Mouse (Mus musculus) spleen, postnatal 4 days (tissue): ENCODE measurements around the gene 5730507C01Rik.
A peak's percentile ranks its signal among the peaks of the same experiment; 100 is the strongest.
"Not testable (repeated sequence)": the region's sequence is repeated elsewhere in the genome, so short reads cannot be mapped to it uniquely, and the experiment has no call there.

Experiments used
- DNase-seq, 2 experiments: peaks; one replicate each; pipeline ENCODE4 v3.0.0; 2022; ENCODE audit warnings: low spot score in 2 of 2

5730507C01Rik gene

GRCm38 (mm10) chr12:18514171-18514570 is at the start of gene 5730507C01Rik:
Gene 5730507C01Rik (plus strand): TSS chr12:18514510.
- peak in 1 of 2 experiments; percentile 10 for DNase-seq

DNA sequence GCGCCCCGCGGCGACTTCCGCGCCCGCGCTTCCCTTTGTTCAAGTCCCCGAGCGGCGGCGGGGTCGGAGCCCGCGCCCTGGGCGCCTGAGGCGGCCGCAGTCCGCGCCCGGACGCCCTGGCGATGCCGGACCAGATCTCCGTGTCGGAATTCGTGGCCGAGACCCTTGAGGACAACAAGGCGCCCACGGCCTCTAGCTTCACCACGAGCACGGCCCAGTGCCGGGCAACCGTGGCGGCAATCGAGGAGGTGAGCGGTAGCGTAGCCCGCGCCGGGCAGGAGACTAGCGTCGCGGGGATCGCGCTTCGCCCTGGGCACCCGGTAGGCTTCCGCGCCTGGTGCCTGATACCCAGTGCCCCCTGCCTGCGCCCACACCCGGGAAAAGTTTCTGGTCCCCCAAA is 306 bp downstream of the 5730507C01Rik start:
- DNase-seq, result not testable (repeated sequence)

DNA sequence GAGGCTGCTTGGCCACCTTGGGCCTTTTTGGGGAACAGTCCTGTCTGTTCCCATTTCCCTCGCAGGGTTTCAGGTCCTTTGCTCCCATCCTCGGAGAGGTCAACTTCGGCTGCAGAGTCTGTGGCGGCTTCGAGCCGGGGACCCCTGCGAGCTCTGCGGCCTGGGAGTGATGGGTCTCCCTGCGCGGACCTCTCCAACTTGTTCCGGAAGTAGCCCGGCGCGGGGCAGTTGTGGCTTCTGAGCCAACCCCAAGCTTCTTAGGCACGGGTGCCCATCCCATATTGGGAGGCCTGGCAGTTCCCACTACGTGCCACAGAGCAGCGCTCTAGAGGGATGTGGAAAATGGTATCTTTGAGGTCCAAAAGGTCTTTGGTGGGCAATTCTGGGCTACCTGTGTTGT is 767 bp downstream of the 5730507C01Rik start:
- not testable (repeated sequence) for DNase-seq
